Mouse (Mus musculus) embryo, embryonic 11.5 days (tissue): ENCODE results near the gene Ezh1.
"Not testable (repeated sequence)": the region's sequence is repeated elsewhere in the genome, so short reads cannot be mapped to it uniquely, and the experiment has no call there.

Experiments
- DNase-seq: peaks from one replicate; pipeline ENCODE4 v3.0.0-alpha.2; 2012; ENCODE audit warnings: low read depth, low spot score

The Ezh1 gene

GRCm38 (mm10) chr11:101168301-101168980 lies 57.8 kb downstream of the Ezh1 start:
- no peak for DNase-seq

GRCm38 (mm10) chr11:101167963-101168300 lies 58.3 kb downstream of the Ezh1 start:
- no peak for DNase-seq

- DNase-seq, result no peak
Observed at GRCm38 (mm10) chr11:101167211-101167962, 58.9 kb downstream of the Ezh1 start.

GRCm38 (mm10) chr11:101166357-101166756 lies 59.9 kb downstream of the Ezh1 start:
- no peak for DNase-seq

- no peak for DNase-seq
Observed at GRCm38 (mm10) chr11:101164677-101165580, 61.3 kb downstream of the Ezh1 start.

GRCm38 (mm10) chr11:101164351-101164665 lies 62.0 kb downstream of the Ezh1 start:
- no peak for DNase-seq

- DNase-seq, result no peak
Observed at GRCm38 (mm10) chr11:101163476-101164350, 62.5 kb downstream of the Ezh1 start.

GRCm38 (mm10) chr11:101162772-101163171 lies 63.5 kb downstream of the Ezh1 start:
- no peak for DNase-seq

GRCm38 (mm10) chr11:101162301-101162700 lies 64.0 kb downstream of the Ezh1 start:
- no peak for DNase-seq

- no peak for DNase-seq
Observed at GRCm38 (mm10) chr11:101161551-101161950, 64.7 kb downstream of the Ezh1 start.

GRCm38 (mm10) chr11:101160981-101161505 lies 65.2 kb downstream of the Ezh1 start:
- not testable (repeated sequence) for DNase-seq

GRCm38 (mm10) chr11:101160151-101160550 lies 66.1 kb downstream of the Ezh1 start:
- not testable (repeated sequence) for DNase-seq

GRCm38 (mm10) chr11:101155728-101156371 lies 70.4 kb downstream of the Ezh1 start, which contains the start of gene Tubg2:
Gene Tubg2, plus strand, starts transcription at chr11:101155907.
- no peak for DNase-seq

GRCm38 (mm10) chr11:101155151-101155550 lies 71.1 kb downstream of the Ezh1 start:
- DNase-seq, result no peak

GRCm38 (mm10) chr11:101154648-101155047 lies 71.6 kb downstream of the Ezh1 start:
- no peak for DNase-seq

- no peak for DNase-seq
Observed at GRCm38 (mm10) chr11:101152825-101153224, 73.4 kb downstream of the Ezh1 start.

- no peak for DNase-seq
Observed at GRCm38 (mm10) chr11:101151063-101151462, 75.2 kb downstream of the Ezh1 start.

- no peak for DNase-seq
Observed at GRCm38 (mm10) chr11:101149178-101150105, 76.8 kb downstream of the Ezh1 start.

- DNase-seq, result no peak
Observed at GRCm38 (mm10) chr11:101148751-101149150, 77.5 kb downstream of the Ezh1 start.
